Mouse (Mus musculus): ENCODE data around the gene Hist1h2ac. TPM values are rescaled to one million over a fixed set of nuclear protein-coding genes. Genes with fewer than 3 reads are reported as not detected.

Hist1h2ac gene
- total and polyA plus RNA-seq, 2 experiments from 2014 or later = 0.41 to 44.8 TPM

DNA sequence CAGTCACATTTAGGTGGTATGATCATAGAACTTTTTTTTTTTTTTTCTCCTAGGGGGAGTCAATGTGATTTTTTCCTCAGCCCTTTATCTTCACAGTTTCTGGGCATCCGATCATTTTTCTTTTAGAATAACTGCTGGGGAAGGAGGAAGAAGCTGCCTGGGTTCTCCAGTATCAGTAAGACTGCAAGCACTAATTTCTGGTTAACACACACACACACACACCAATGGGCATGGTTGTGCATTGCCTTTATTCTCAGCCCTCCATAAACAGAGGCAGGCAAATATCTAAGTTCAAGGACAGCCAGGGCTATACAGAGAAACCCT lies 1.2 kb downstream of the Hist1h2ac start:
- H3K36me3 ChIP-seq (ENCODE audit: insufficient read depth) = no peaks in the 10 kb centered on the region
- H3K27ac ChIP-seq (ENCODE audit: low read depth, low read length) = 0 out of 2 replicates have a peak overlapping the region, but pooled peaks have one; percentile 90
- H3K27me3 ChIP-seq (ENCODE audit: insufficient read depth, low read length) = no peaks in the 10 kb centered on the region
- peak overlapping the region; percentile 73 for H3K4me2 ChIP-seq (ENCODE audit: low read depth)
- no peak overlapping the region for H3K4me3 ChIP-seq (ENCODE audit: low read depth, low read length)
- TF ChIP-seq CTCF (IDR thresholded peaks at IDR 0.05; ENCODE audit: low read depth) = no peak
- no peak for DNase-seq
- 46% methylated on average over 1 of the region's 1 CpGs for WGBS
- peaks cover 16% of the 10 kb centered on the region for H3K4me1 ChIP-seq (ENCODE audit: insufficient read depth)
- no peak for ATAC-seq
- no peaks in the 10 kb centered on the region for H3K9me3 ChIP-seq (ENCODE audit: low read length)
- H3K9ac ChIP-seq = 0 out of 2 replicates have a peak overlapping the region, but pooled peaks have one; percentile 51

DNA sequence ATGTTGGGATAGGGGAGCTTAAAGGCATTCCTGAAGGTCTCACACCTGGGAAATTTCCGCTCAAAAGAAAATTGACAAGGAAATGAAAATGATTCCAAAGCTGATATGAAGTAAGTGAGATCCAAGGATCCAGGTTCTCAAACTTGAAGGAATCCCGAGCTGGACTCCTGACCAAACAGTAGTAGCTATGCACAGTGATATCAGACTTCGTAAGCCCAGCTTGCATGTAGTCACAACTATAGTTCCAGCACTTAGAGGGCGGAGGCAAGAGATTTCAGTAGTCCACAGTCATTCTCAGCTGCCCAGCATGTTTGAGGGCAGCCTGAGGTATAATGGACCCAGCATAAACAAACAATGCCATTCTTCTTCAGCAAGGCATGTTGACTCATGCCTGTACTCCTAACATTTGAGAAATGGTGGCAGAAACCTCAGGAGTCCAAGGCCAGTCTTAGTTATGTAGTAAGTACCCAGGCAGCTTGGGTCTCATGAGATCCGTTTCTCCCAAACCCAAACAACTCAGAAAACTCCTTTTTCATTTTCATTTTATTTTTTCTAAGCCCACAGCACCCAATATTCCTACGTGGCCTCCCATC lies 1.7 kb downstream of the Hist1h2ac start:
- no peaks in the 10 kb centered on the region for H3K9me3 ChIP-seq (ENCODE audit: low read length)
- no peak for TF ChIP-seq CTCF (IDR thresholded peaks at IDR 0.05; ENCODE audit: low read depth)
- DNase-seq (no peak), ATAC-seq (no peak)
- H3K4me1 ChIP-seq (ENCODE audit: insufficient read depth) = peaks cover 16% of the 10 kb centered on the region
- H3K27ac ChIP-seq (ENCODE audit: low read depth, low read length) = no peak overlapping the region
- 86% methylated on average over 6 of the region's 6 CpGs for WGBS
- H3K4me3 ChIP-seq (ENCODE audit: low read depth, low read length) = no peak overlapping the region
- no peak overlapping the region for H3K4me2 ChIP-seq (ENCODE audit: low read depth)
- H3K27me3 ChIP-seq (ENCODE audit: insufficient read depth, low read length) = no peaks in the 10 kb centered on the region
- H3K9ac ChIP-seq = no peak overlapping the region
- no peaks in the 10 kb centered on the region for H3K36me3 ChIP-seq (ENCODE audit: insufficient read depth)

DNA sequence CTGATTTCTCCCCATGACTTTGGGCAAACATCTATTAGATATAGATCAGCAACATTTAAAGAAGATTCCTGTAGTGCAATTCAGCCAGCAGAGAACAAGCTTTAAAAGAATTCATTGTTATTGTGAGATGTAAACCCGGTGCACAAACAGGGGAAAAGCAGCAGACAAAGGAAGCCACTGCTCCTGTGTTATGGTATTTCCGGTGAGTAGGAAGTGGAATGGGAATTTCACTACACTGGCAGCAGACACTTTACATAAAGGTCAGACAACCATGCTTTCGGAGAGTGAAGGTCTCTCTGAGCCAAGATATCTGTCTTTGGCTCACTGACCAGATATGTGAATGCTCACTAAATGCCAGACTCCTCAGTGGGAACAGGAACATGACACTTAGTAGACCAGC lies 21.2 kb downstream of the Hist1h2ac start:
- Histone ChIP-seq H3K36me3 (ENCODE audit: insufficient read depth) (no peaks in the 10 kb centered on the region), H3K9me3 (ENCODE audit: low read length) (no peaks in the 10 kb centered on the region), H3K27me3 (ENCODE audit: insufficient read depth, low read length) (no peaks in the 10 kb centered on the region), H3K4me2 (ENCODE audit: low read depth) (no peak overlapping the region), H3K27ac (ENCODE audit: low read depth, low read length) (no peak overlapping the region), H3K4me1 (ENCODE audit: insufficient read depth) (no peaks in the 10 kb centered on the region), H3K9ac (no peak overlapping the region), H3K4me3 (ENCODE audit: low read depth, low read length) (no peak overlapping the region)
- WGBS = 62% methylated on average over 3 of the region's 3 CpGs
- DNase-seq (no peak), ATAC-seq (no peak)
- TF ChIP-seq CTCF (IDR thresholded peaks at IDR 0.05; ENCODE audit: low read depth) = no peak

DNA sequence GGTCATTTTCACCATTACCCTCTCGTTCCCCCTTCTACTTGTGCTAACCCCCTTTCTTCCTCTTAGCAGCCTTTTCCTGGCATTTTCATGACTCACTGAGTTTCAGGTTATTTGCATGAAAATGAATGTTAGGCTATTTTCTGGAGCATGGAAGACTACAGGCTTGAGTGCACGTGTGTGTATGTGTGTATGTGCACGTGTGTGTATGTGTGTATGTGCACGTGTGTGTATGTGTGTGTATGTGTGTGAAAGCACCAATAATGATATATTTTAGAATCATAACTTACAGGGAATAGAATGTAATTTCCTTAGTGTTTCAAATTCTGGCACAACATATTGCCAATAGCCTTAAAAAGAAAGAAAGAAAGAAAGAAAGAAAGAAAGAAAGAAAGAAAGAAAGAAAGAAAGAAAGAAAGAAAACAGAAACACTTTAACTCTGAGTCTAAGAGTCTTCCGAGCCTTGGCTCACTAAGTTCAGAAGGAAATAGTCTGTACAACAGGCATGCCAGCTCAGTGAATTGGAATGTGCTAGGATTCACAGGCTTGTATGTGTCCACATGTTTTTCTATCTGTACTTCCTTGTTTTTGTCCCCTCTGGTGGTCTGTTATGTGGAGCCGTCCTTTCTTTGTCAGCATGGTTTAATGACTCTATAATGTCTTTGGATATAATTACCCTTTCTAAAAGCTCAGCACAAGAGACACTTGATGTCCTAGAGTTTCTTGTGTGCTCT lies 23.9 kb downstream of the Hist1h2ac start:
- Histone ChIP-seq H3K4me2 (ENCODE audit: low read depth) (no peak overlapping the region), H3K9ac (no peak overlapping the region), H3K4me1 (ENCODE audit: insufficient read depth) (no peaks in the 10 kb centered on the region), H3K36me3 (ENCODE audit: insufficient read depth) (no peaks in the 10 kb centered on the region), H3K27ac (ENCODE audit: low read depth, low read length) (no peak overlapping the region), H3K4me3 (ENCODE audit: low read depth, low read length) (no peak overlapping the region), H3K9me3 (ENCODE audit: low read length) (no peaks in the 10 kb centered on the region), H3K27me3 (ENCODE audit: insufficient read depth, low read length) (no peaks in the 10 kb centered on the region)
- WGBS = 58% methylated on average over 6 of the region's 6 CpGs
- DNase-seq = no peak
- no peak for TF ChIP-seq CTCF (IDR thresholded peaks at IDR 0.05; ENCODE audit: low read depth)
- no peak for ATAC-seq

Small RNA genes lying within 50 kb of the gene (microRNA-seq; reads per million reads assigned to microRNA genes)
- gene Gm44350 = 0 reads per million in 2 experiments

Other genes with a start within 250 kb of the Hist1h2ac start
Only the 30 nearest of the 36 such genes appear.
- gene Hist1h2af, start 150.0 kb downstream of the Hist1h2ac start, total RNA-seq (2014; rRNA removed) = 135 and 227 TPM in 2 replicates
- not detected in 2 replicates for gene Hist1h2af, start 150.0 kb downstream of the Hist1h2ac start, polyA plus RNA-seq (2015; fragmentation: Nextera tagmentation; extraction: Ambion mirVana)
- gene Hist1h3g, start 148.5 kb downstream of the Hist1h2ac start, total RNA-seq (2014; rRNA removed) = 116 and 134 TPM in 2 replicates
- 0.50 TPM in 1 of 2 replicates, not detected in the other for gene Hist1h3g, start 148.5 kb downstream of the Hist1h2ac start, polyA plus RNA-seq (2015; fragmentation: Nextera tagmentation; extraction: Ambion mirVana)
- gene Hist1h2bh, start 140.6 kb downstream of the Hist1h2ac start, total RNA-seq (2014; rRNA removed) = 12.5 and 17.0 TPM in 2 replicates
- 0.17 TPM in 1 of 2 replicates, not detected in the other for gene Hist1h2bh, start 140.6 kb downstream of the Hist1h2ac start, polyA plus RNA-seq (2015; fragmentation: Nextera tagmentation; extraction: Ambion mirVana)
- gene Hist1h3f, start 139.9 kb downstream of the Hist1h2ac start, total RNA-seq (2014; rRNA removed) = 116 and 119 TPM in 2 replicates
- 0.17 and 0.47 TPM in 2 replicates for gene Hist1h3f, start 139.9 kb downstream of the Hist1h2ac start, polyA plus RNA-seq (2015; fragmentation: Nextera tagmentation; extraction: Ambion mirVana)
- 586 and 753 TPM in 2 replicates for gene Hist1h4f, start 132.3 kb downstream of the Hist1h2ac start, total RNA-seq (2014; rRNA removed)
- 0.70 TPM in 1 of 2 replicates, not detected in the other for gene Hist1h4f, start 132.3 kb downstream of the Hist1h2ac start, polyA plus RNA-seq (2015; fragmentation: Nextera tagmentation; extraction: Ambion mirVana)
- gene Hist1h1d, start 130.7 kb downstream of the Hist1h2ac start, total RNA-seq (2014; rRNA removed) = 48.5 and 66.7 TPM in 2 replicates
- 0.12 and 0.18 TPM in 2 replicates for gene Hist1h1d, start 130.7 kb downstream of the Hist1h2ac start, polyA plus RNA-seq (2015; fragmentation: Nextera tagmentation; extraction: Ambion mirVana)
- gene Hist1h3e, start 121.6 kb downstream of the Hist1h2ac start, total RNA-seq (2014; rRNA removed) = 180 and 204 TPM in 2 replicates
- gene Hist1h3e, start 121.6 kb downstream of the Hist1h2ac start, polyA plus RNA-seq (2015; fragmentation: Nextera tagmentation; extraction: Ambion mirVana) = 1.9 and 2.0 TPM in 2 replicates
- gene Hist1h2ae, start 112.7 kb downstream of the Hist1h2ac start, total RNA-seq (2014; rRNA removed) = 111 TPM in 2 replicates
- gene Hist1h2ae, start 112.7 kb downstream of the Hist1h2ac start, polyA plus RNA-seq (2015; fragmentation: Nextera tagmentation; extraction: Ambion mirVana) = 12.5 and 23.0 TPM in 2 replicates
- 367 and 594 TPM in 2 replicates for gene Hist1h2bg, start 112.6 kb downstream of the Hist1h2ac start, total RNA-seq (2014; rRNA removed)
- 3.0 and 3.6 TPM in 2 replicates for gene Hist1h2bg, start 112.6 kb downstream of the Hist1h2ac start, polyA plus RNA-seq (2015; fragmentation: Nextera tagmentation; extraction: Ambion mirVana)
- gene Hist1h2bf, start 109.8 kb downstream of the Hist1h2ac start, total RNA-seq (2014; rRNA removed) = 226 and 289 TPM in 2 replicates
- gene Hist1h2bf, start 109.8 kb downstream of the Hist1h2ac start, polyA plus RNA-seq (2015; fragmentation: Nextera tagmentation; extraction: Ambion mirVana) = not detected in 2 replicates
- 204 and 274 TPM in 2 replicates for gene Hist1h2ad, start 109.6 kb downstream of the Hist1h2ac start, total RNA-seq (2014; rRNA removed)
- gene Hist1h2ad, start 109.6 kb downstream of the Hist1h2ac start, polyA plus RNA-seq (2015; fragmentation: Nextera tagmentation; extraction: Ambion mirVana) = 0.78 TPM in 1 of 2 replicates, not detected in the other
- 73.0 and 78.9 TPM in 2 replicates for gene Hist1h3d, start 108.2 kb downstream of the Hist1h2ac start, total RNA-seq (2014; rRNA removed)
- 0.57 and 0.80 TPM in 2 replicates for gene Hist1h3d, start 108.2 kb downstream of the Hist1h2ac start, polyA plus RNA-seq (2015; fragmentation: Nextera tagmentation; extraction: Ambion mirVana)
- 258 and 695 TPM in 2 replicates for gene Hist1h4d, start 102.3 kb downstream of the Hist1h2ac start, total RNA-seq (2014; rRNA removed)
- gene Hist1h4d, start 102.3 kb downstream of the Hist1h2ac start, polyA plus RNA-seq (2015; fragmentation: Nextera tagmentation; extraction: Ambion mirVana) = 25.0 and 42.2 TPM in 2 replicates
- gene Hist1h2be, start 62.8 kb downstream of the Hist1h2ac start, total RNA-seq (2014; rRNA removed) = 98.5 and 120 TPM in 2 replicates
- gene Hist1h2be, start 62.8 kb downstream of the Hist1h2ac start, polyA plus RNA-seq (2015; fragmentation: Nextera tagmentation; extraction: Ambion mirVana) = 0.31 and 0.39 TPM in 2 replicates
- 204 and 218 TPM in 2 replicates for gene Hist1h1e, start 61.4 kb downstream of the Hist1h2ac start, total RNA-seq (2014; rRNA removed)
- 11.1 and 16.3 TPM in 2 replicates for gene Hist1h1e, start 61.4 kb downstream of the Hist1h2ac start, polyA plus RNA-seq (2015; fragmentation: Nextera tagmentation; extraction: Ambion mirVana)
- 93.7 and 124 TPM in 2 replicates for gene Hist1h2bc, start 251 bp upstream of the Hist1h2ac start, total RNA-seq (2014; rRNA removed)
- gene Hist1h2bc, start 251 bp upstream of the Hist1h2ac start, polyA plus RNA-seq (2015; fragmentation: Nextera tagmentation; extraction: Ambion mirVana) = 29.2 and 35.3 TPM in 2 replicates
- gene Hist1h1t, start 11.9 kb upstream of the Hist1h2ac start, total RNA-seq (2014; rRNA removed) = 1.3 TPM in 1 of 2 replicates, not detected in the other
- gene Hist1h1t, start 11.9 kb upstream of the Hist1h2ac start, polyA plus RNA-seq (2015; fragmentation: Nextera tagmentation; extraction: Ambion mirVana) = not detected in 2 replicates
- gene Hist1h4c, start 14.5 kb upstream of the Hist1h2ac start, total RNA-seq (2014; rRNA removed) = 917 and 942 TPM in 2 replicates
- 2.3 and 5.0 TPM in 2 replicates for gene Hist1h4c, start 14.5 kb upstream of the Hist1h2ac start, polyA plus RNA-seq (2015; fragmentation: Nextera tagmentation; extraction: Ambion mirVana)
- gene Hfe, start 26.9 kb upstream of the Hist1h2ac start, total RNA-seq (2014; rRNA removed) = 2.5 and 3.6 TPM in 2 replicates
- 4.4 and 6.0 TPM in 2 replicates for gene Hfe, start 26.9 kb upstream of the Hist1h2ac start, polyA plus RNA-seq (2015; fragmentation: Nextera tagmentation; extraction: Ambion mirVana)
- 475 and 498 TPM in 2 replicates for gene Hist1h1c, start 54.9 kb upstream of the Hist1h2ac start, total RNA-seq (2014; rRNA removed)
- 24.0 and 26.3 TPM in 2 replicates for gene Hist1h1c, start 54.9 kb upstream of the Hist1h2ac start, polyA plus RNA-seq (2015; fragmentation: Nextera tagmentation; extraction: Ambion mirVana)
- 294 and 301 TPM in 2 replicates for gene Hist1h3c, start 61.7 kb upstream of the Hist1h2ac start, total RNA-seq (2014; rRNA removed)
- 0.84 TPM in 1 of 2 replicates, not detected in the other for gene Hist1h3c, start 61.7 kb upstream of the Hist1h2ac start, polyA plus RNA-seq (2015; fragmentation: Nextera tagmentation; extraction: Ambion mirVana)
- gene Hist1h2bb, start 62.8 kb upstream of the Hist1h2ac start, total RNA-seq (2014; rRNA removed) = 647 and 680 TPM in 2 replicates
- not detected in 2 replicates for gene Hist1h2bb, start 62.8 kb upstream of the Hist1h2ac start, polyA plus RNA-seq (2015; fragmentation: Nextera tagmentation; extraction: Ambion mirVana)
- gene Hist1h2ab, start 67.2 kb upstream of the Hist1h2ac start, total RNA-seq (2014; rRNA removed) = 305 and 340 TPM in 2 replicates
- 4.4 and 6.7 TPM in 2 replicates for gene Hist1h2ab, start 67.2 kb upstream of the Hist1h2ac start, polyA plus RNA-seq (2015; fragmentation: Nextera tagmentation; extraction: Ambion mirVana)
- gene Hist1h3b, start 68.3 kb upstream of the Hist1h2ac start, total RNA-seq (2014; rRNA removed) = 229 and 254 TPM in 2 replicates
- 0.25 and 0.67 TPM in 2 replicates for gene Hist1h3b, start 68.3 kb upstream of the Hist1h2ac start, polyA plus RNA-seq (2015; fragmentation: Nextera tagmentation; extraction: Ambion mirVana)
- gene Hist1h4b, start 73.1 kb upstream of the Hist1h2ac start, total RNA-seq (2014; rRNA removed) = 184 and 254 TPM in 2 replicates
- gene Hist1h4b, start 73.1 kb upstream of the Hist1h2ac start, polyA plus RNA-seq (2015; fragmentation: Nextera tagmentation; extraction: Ambion mirVana) = 1.8 and 3.0 TPM in 2 replicates
- gene Hist1h4a, start 77.3 kb upstream of the Hist1h2ac start, total RNA-seq (2014; rRNA removed) = 303 and 421 TPM in 2 replicates
- gene Hist1h4a, start 77.3 kb upstream of the Hist1h2ac start, polyA plus RNA-seq (2015; fragmentation: Nextera tagmentation; extraction: Ambion mirVana) = 0.64 TPM in 1 of 2 replicates, not detected in the other
- gene Hist1h3a, start 78.4 kb upstream of the Hist1h2ac start, total RNA-seq (2014; rRNA removed) = 483 and 512 TPM in 2 replicates
- gene Hist1h3a, start 78.4 kb upstream of the Hist1h2ac start, polyA plus RNA-seq (2015; fragmentation: Nextera tagmentation; extraction: Ambion mirVana) = 1.2 and 2.2 TPM in 2 replicates
- gene Hist1h1a, start 79.7 kb upstream of the Hist1h2ac start, total RNA-seq (2014; rRNA removed) = 195 and 202 TPM in 2 replicates
- 0.36 and 0.40 TPM in 2 replicates for gene Hist1h1a, start 79.7 kb upstream of the Hist1h2ac start, polyA plus RNA-seq (2015; fragmentation: Nextera tagmentation; extraction: Ambion mirVana)
- gene Trim38, start 86.0 kb upstream of the Hist1h2ac start, total RNA-seq (2014; rRNA removed) = 0.23 TPM in 1 of 2 replicates, not detected in the other
- gene Trim38, start 86.0 kb upstream of the Hist1h2ac start, polyA plus RNA-seq (2015; fragmentation: Nextera tagmentation; extraction: Ambion mirVana) = 0.09 TPM in 1 of 2 replicates, not detected in the other
- gene Slc17a2, start 123.0 kb upstream of the Hist1h2ac start, total RNA-seq (2014; rRNA removed) = not detected in 2 replicates
- gene Slc17a2, start 123.0 kb upstream of the Hist1h2ac start, polyA plus RNA-seq (2015; fragmentation: Nextera tagmentation; extraction: Ambion mirVana) = not detected in 2 replicates

Measured in forebrain, postnatal 0 days (tissue).